Mouse (Mus musculus) heart, postnatal 14 days (tissue): ENCODE results near the gene Ccnt2. TPM values are rescaled to one million over a fixed set of nuclear protein-coding genes. Genes with fewer than 3 reads are reported as not detected.

Experiments
- total RNA-seq, 2 experiments: library from RNA; stranded (reverse); gene quantifications; 2 replicates each; pipeline ENCODE4 v1.2.3; 2021

Ccnt2 gene
- total RNA-seq, 2 experiments from 2014 or later: 31.0 to 33.2 TPM

Other genes with a start within 250 kb of the Ccnt2 start
- gene Tmem163, start 94.6 kb upstream of the Ccnt2 start, total RNA-seq: 1 to 10 TPM; 2.6 to 7.2 TPM
- under 1 TPM; 0.33 to 0.44 TPM for gene Acmsd, start 44.8 kb upstream of the Ccnt2 start, total RNA-seq
- gene Map3k19, start 80.9 kb downstream of the Ccnt2 start, total RNA-seq: under 1 TPM in 1 of 2 experiments, not detected in 1; 0.17 TPM
- 10 to 100 TPM; 37.6 to 39.3 TPM for gene Rab3gap1, start 94.6 kb downstream of the Ccnt2 start, total RNA-seq